Mouse (Mus musculus): Measurements from ENCODE around the gene Bbs9.
"Not testable (repeated sequence)": the region's sequence is repeated elsewhere in the genome, so short reads cannot be mapped to it uniquely, and the experiment has no call there.

Bbs9 gene

DNA sequence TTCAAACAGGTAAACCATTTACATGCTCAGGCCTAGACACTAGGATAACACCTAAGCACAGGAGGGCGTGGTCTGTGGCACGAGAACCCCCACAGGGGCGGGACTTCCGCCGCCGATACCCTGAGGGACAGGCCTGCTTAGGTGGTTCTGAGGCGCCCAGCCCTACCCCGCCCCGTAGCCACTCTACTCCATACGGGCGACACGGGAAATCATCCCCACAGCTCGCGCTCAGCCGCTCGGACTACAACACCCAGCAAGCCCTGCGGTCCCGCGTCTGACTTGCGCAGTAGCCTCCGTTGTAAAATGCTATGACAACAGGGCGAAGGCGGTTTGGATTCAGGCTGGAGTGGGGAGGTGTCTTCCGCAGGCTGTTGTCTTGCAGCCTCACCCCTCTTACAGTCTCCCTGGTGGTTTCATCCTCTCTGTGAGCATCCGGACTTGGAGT, at the start of gene Bbs9:
TSS of gene Bbs9 (plus strand) at position 292 of the 445 bp plus-strand sequence.
- in situ Hi-C loops (cut with MboI, MseI), result no loop called here

- in situ Hi-C loops (cut with MboI, MseI), result no loop called here
Measured at GRCm38 (mm10) chr9:22428028-22428665, 47.4 kb upstream of the Bbs9 start.

DNA sequence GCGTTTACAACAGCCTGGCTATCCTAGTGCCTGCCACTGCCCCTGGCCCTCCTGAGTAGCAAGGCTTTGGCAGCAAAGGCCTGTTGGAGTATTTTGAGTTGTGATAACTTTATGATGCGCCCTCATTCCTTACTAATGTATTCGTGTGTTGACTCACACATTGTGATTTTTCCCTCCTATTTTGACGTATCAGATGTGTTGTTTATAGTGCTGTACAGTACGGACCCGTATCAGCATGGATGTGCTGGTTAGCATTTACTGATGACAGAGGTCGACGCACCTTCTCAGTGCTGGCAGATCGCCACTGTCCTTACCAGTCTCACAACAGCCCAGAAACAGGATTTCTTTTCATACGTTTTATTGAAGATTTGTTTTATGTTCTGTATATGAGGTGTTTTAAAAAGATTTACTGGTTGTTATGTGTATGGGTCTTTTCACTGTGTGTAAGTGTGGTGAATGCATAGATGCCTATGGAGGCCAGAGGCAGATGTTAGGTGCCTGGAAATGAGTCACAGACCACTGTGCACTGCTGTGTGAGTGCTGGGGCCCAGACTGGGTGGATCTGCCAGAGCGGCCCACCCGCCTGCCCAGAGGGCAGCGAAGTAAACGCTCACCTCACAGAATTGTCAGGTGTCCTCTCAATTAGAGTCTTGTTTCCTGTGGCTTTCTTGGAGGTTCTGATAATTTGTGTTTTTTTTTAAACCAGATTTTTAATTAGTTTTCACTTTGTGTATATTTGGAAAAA, 46.7 kb upstream of the Bbs9 start:
- in situ Hi-C loops (cut with MboI, MseI), result no loop called here

DNA sequence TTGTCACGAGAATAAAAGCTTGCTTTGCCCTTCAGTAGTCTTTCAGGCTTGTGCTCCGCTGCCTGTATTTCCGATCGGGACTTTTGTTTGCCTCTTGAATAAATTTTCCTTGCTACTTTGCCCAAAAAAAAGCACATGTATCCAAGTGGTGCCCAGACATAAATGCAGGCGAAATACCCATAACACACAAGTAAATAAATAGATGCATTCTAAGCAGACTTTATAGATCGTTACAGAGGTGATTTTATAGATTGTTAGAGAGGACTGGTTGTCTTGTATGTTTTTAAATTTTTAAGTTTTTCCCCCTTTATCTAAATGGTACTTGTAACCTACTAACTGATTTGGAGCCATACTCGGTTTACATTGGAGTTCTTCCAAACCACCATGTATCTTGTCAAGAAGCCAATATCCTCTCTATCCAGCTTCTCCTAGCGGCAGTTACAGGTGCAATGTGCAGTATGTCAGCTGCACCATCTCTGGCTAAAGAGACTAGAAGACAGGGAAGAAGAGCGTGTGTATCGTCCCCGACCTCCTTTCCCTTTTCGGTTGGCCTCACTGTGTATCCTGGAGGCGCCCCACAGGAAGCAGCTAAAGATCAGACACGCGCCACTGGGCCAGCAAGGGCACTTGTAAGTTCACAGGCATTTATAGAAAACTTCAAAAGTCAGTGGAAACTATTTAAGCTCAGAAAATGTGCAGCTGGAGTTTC, 45.8 kb upstream of the Bbs9 start:
- in situ Hi-C loops (cut with MboI, MseI), result no loop called here

GRCm38 (mm10) chr9:22430315-22430840, 45.1 kb upstream of the Bbs9 start:
- in situ Hi-C loops (cut with MboI, MseI), result no loop called here

- in situ Hi-C loops (cut with MboI, MseI), result no loop called here
Measured at GRCm38 (mm10) chr9:22433221-22433620, 42.3 kb upstream of the Bbs9 start.

DNA sequence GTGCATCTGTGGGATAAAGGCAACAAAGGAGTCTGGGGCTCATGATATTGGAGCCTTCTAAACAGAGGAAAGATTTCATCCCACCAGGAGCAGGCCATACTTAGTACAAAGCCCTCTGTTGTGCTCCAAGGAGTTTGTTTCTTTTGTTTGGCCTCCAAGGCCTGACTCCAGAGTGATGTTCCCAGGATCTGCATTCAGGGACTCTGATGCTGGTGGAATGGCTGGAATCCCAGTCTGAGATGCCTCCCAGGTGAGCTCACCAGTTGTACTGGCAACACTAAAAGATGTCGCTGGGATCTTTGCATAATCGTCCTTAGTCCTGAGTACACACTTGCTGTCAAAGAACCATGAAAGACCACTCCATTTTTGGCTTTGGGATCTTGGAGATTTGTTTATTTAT, 41.4 kb upstream of the Bbs9 start:
- in situ Hi-C loops (cut with MboI, MseI), result no loop called here

- in situ Hi-C loops (cut with MboI, MseI), result no loop called here
Measured at GRCm38 (mm10) chr9:22438826-22439225, 36.7 kb upstream of the Bbs9 start.

DNA sequence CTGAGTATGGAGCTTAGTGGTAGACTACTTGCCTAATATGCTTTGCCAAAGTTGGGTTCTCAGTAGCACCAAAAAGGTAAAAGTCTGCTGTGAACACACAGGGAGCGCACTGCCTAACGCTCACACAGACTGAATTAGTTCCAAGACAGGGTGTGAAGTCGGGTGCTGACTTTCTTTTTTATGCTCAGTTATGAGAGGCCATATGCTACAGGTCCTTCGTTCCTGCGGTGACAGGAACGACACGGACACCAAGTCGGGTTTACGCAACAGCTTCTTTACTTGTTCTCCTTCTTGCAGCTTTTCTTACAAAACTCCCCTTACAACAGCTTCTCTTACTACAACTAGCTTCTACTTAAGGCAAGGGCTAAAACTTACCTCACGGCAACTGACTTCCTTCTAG, 32.4 kb upstream of the Bbs9 start:
- in situ Hi-C loops (cut with MboI, MseI), result loop anchor here (5.0 kb wide), 1 partner anchor 61 kb away; no protein-coding TSS in a partner anchor

- in situ Hi-C loops (cut with MboI, MseI), result no loop called here
Measured at GRCm38 (mm10) chr9:22445123-22445522, 30.4 kb upstream of the Bbs9 start.

DNA sequence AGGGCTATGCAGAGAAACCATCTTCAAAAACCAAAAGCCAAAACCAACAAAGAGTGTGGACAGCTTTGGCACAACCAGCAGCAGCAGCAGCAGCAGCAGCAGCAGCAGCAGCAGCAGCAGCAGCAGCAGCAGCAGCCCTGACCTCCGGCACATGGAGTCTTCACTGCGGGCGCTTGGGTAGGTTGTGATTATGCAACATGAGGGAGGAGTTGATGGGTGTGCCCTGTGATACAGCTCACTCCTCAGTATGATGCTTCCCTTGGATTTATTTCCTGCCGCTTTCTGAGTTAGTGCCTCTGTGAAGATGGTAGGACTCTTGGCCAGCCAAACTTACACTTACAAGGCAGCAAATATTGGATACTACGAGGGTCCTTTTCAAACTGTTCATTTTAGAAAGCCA, 28.3 kb upstream of the Bbs9 start:
- in situ Hi-C loops (cut with MboI, MseI), result no loop called here

- in situ Hi-C loops (cut with MboI, MseI), result no loop called here
Measured at GRCm38 (mm10) chr9:22448420-22448819, 27.1 kb upstream of the Bbs9 start.

DNA sequence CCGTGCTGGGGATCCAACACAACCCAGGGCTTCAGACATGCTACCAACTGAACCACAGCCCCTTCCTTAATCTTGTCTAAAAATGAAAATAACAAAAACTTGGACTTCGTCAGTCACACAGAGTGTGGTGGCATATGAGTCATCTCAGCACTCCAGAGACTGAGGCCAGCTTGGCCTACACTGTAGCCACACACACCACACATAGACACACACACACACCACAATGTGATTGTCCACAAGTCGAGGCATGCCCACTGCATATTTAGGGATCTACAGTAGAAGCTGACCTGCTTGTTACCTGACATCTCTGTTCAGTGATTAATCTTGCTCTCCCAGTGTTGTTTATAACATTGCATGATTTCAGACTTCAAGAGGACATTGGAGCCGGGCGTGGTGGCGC, 26.3 kb upstream of the Bbs9 start:
- in situ Hi-C loops (cut with MboI, MseI), result no loop called here

DNA sequence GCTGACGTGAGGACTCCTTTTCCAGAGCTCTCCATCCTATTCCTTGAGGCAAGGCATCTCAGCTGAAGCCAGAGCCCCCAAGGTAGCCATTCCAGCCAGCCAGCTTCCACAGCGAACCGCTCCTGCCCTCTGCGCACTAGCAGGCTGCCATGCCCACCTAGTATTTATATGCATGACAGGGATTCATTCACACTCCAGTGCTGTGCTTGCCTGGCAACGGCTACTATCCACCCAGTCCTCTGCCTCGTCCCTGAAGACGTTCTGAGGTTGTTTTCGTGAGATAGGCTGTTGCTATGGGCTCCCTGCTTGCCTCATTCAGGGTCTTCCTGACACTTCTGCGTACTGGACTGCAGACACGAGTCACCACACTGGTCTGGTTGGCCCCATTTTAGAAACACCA, 22.8 kb upstream of the Bbs9 start:
- in situ Hi-C loops (cut with MboI, MseI), result no loop called here

DNA sequence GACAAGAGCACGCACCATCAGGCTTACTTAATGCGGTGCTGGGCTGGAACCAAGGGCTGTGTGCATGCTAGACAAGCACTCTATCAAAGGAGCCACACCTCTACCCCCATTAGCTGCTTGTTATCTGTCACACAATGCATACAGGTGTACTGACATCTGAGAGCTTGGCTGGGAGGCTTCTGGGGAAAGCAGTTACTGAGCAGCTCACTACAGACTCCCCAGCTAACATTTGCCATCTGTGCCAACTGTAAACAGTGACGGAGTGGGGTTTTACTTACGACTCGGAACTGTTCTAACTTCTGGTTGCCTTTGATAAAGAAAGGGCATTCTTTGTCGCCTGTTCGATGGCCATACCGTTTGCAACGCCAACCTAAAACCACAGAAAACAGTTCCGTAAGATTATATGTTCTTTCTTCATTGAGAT, 22.0 kb upstream of the Bbs9 start:
- in situ Hi-C loops (cut with MboI, MseI), result no loop called here

DNA sequence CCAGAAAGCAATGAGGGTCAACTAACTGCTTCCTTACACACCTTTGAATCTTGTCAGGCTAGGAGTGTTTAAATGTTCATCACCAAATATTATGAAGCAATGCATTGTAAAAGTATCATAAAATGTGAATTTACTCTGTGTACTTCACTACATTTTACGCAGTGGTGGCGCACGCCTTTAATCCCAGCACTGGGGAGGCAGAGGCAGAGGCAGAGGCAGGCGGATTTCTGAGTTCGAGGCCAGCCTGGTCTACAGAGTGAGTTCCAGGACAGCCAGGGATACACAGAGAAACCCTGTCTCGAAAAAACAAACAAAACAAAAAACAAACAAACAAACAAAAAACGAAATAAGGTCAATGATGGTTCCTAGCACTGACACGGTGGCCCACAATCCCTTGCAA, 21.5 kb upstream of the Bbs9 start, which contains the start of gene Gm17545:
TSS of gene Gm17545 (plus strand) at position 301 of the 400 bp plus-strand sequence.
- in situ Hi-C loops (cut with MboI, MseI), result not testable (repeated sequence)

GRCm38 (mm10) chr9:22455041-22455440, 20.5 kb upstream of the Bbs9 start:
- in situ Hi-C loops (cut with MboI, MseI), result no loop called here

- in situ Hi-C loops (cut with MboI, MseI), result no loop called here
Measured at GRCm38 (mm10) chr9:22457142-22457835, 18.2 kb upstream of the Bbs9 start.

DNA sequence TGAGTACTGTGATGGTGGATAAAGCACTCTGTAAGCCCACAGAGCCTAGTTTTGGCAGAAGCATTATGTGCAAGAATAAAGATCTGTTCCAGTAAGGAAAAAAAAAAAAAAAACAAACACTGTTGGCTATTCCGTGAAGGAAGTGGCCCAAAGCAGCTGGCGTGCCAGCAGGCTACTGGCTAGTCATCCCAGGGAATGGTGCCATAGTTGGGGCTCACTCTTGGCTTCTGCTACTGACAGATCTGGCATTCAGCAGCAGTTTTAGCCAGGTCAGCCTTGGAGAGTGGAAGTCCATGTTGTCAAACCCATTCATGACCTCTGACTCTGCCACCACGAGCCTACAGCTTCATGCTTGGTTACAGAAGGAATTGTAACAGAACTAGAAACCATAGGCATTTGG, 13.6 kb upstream of the Bbs9 start:
- in situ Hi-C loops (cut with MboI, MseI), result no loop called here

- in situ Hi-C loops (cut with MboI, MseI), result no loop called here
Measured at GRCm38 (mm10) chr9:22466212-22466611, 9.3 kb upstream of the Bbs9 start.

DNA sequence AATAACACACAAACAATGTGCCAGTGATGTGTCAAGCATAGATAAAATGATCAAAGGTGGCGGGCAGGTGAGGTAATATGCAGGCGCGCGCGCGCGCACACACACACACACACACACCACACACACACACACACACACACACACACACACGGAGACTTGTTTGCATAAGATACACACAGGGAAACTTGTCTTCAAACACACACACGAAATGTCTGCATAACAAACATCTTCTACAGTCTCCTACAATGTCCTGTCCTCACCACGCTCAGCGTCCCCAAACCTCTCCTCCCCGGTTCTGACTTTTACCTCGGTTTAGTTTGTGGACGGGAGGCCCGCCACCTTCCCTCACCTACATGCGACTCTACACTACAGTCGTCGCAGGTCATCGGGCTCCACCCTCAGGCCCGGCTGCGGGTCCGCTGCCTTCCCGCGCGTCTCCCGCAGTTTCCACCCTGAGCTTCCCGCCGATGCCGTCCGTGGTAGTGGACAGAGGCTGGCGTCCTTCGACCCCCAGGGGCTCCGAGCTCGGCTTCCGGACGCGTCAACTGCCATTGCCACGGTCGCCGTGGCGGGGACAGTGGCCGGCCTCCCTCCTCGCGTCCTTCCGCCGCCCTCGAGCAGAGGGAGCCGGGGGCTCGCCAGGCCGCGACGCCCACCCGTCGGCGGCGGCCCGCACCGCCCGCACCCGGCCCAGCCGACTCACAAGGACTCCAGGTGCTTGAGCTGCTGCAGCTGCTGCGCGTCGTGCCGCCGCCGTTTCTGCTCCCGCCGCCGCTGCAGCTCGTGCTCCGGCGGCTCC, 7.9 kb upstream of the Bbs9 start:
- in situ Hi-C loops (cut with MboI, MseI), result no loop called here
